9 mouse cellular contexts compared by ENCODE assay signal in the genomic region with DNA sequence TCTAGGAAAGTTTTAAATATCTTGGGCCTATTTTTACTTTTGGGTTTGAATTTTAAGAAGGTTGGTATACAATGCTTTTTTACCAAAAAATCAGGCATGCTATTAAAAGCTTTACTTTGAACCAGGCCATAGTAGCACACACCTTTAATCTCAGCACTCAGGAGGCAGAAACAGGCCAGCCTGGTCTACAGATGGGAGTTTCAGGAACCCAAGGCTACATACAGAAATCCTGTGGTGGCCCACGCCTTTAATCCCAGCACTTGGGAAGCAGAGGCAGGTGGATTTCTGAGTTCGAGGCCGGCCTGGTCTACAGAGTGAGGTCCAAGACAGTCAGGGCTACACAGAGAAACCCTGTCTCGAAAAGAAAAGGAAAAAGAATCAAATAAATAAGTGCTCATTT. TPM values are rescaled to one million over a fixed set of nuclear protein-coding genes. Genes with fewer than 3 reads are reported as not detected.
DNase-seq lines count a peak whose midpoint lies in the region; ATAC-seq and TF ChIP-seq lines count a peak whose summit lies in the region.
"Had no signal": no experiment of that assay in that cellular context is flagged by ENCODE, and none has a peak within 500 bp of the region (broad histone marks: within the 10 kb centered on the region; RNA-seq: fewer than 3 reads in every experiment).

No protein-coding gene starts in this region.

- no peak for TF ChIP-seq EP300 in stomach, postnatal 0 days (optimal IDR thresholded peaks at IDR 0.05)

- H3K4me1 ChIP-seq in spleen, adult 2 months (ENCODE audit: control insufficient read depth, insufficient read depth, insufficient read length), result peaks cover 7% of the 10 kb centered on the region; the same call in 1 of the 2 replicates
- H3K4me1 ChIP-seq in limb, embryonic 12.5 days (replicated peaks), result peaks cover 23% of the 10 kb centered on the region
- no peaks in the 10 kb centered on the region for H3K4me1 ChIP-seq in stomach, postnatal 0 days (replicated peaks; ENCODE audit: control insufficient read depth, insufficient read depth)

- DNase-seq in heart, adult 11 months, result peak; percentile 87
- no peak for DNase-seq in heart, postnatal 36 days
- DNase-seq in spleen, adult 2 months (ENCODE audit: low read depth in 1 of 2, low spot score in 2 of 2), result no peak
- no peak for DNase-seq in spleen, adult 12 weeks (ENCODE audit: low spot score)
- DNase-seq in stomach, postnatal 0 days (ENCODE audit: low spot score), result no peak
- no peak for DNase-seq in gastrocnemius, postnatal 36 days
- no peak for DNase-seq in frontal cortex, postnatal 25 days (ENCODE audit: low spot score in 2 of 2)
- DNase-seq: lung, postnatal 10 days had no signal

- H3K9ac ChIP-seq in limb, embryonic 12.5 days (replicated peaks), result no peak overlapping the region
- no peak overlapping the region for H3K9ac ChIP-seq in stomach, postnatal 0 days (ENCODE audit: low read length)

- 75% methylated on average over 4 of the region's 4 CpGs for whole genome bisulfite sequencing in spleen, adult 2 months
- WGBS in limb, embryonic 12.5 days, result 87% methylated on average over 4 of the region's 4 CpGs
- 61% methylated on average over 4 of the region's 4 CpGs for WGBS in stomach, postnatal 0 days

- no peak overlapping the region for H3K4me3 ChIP-seq in spleen, adult 2 months (ENCODE audit: extremely low read depth, insufficient read depth, insufficient read length)
- no peak overlapping the region for H3K4me3 ChIP-seq in limb, embryonic 12.5 days (replicated peaks)
- H3K4me3 ChIP-seq in stomach, postnatal 0 days (ENCODE audit: low read depth, low read length), result no peak overlapping the region

- H3K4me2 ChIP-seq in limb, embryonic 12.5 days, result peak overlapping the region; percentile 51; the same call in 1 of the 2 replicates
- no peak overlapping the region; the same call in 1 of the 2 replicates for H3K4me2 ChIP-seq in stomach, postnatal 0 days (replicated peaks; ENCODE audit: low read depth)

- ATAC-seq in limb, embryonic 12.5 days (ENCODE audit: insufficient number of reproducible peaks, insufficient read depth, low FRiP score, low TSS enrichment, low read depth), result no peak
- no peak for ATAC-seq in stomach, postnatal 0 days (ENCODE audit: low FRiP score, low TSS enrichment)

- no peaks in the 10 kb centered on the region for H3K9me3 ChIP-seq in limb, embryonic 12.5 days
- H3K9me3 ChIP-seq in stomach, postnatal 0 days (ENCODE audit: control insufficient read depth, low read length), result no peaks in the 10 kb centered on the region

- peak overlapping the region; percentile 8; the same call in 1 of the 2 replicates for H3K27ac ChIP-seq in spleen, adult 2 months (ENCODE audit: insufficient read depth, low read length)
- H3K27ac ChIP-seq in limb, embryonic 12.5 days, result peak overlapping the region; percentile 95
- peak overlapping the region; percentile 83; the same call in 1 of the 2 replicates for H3K27ac ChIP-seq in stomach, postnatal 0 days (replicated peaks)

- no peak for TF ChIP-seq POLR2A in spleen, adult 2 months (IDR thresholded peaks at IDR 0.05; ENCODE audit: low read depth, low read length)

- no peak for TF ChIP-seq CTCF in spleen, adult 2 months (IDR thresholded peaks at IDR 0.05; ENCODE audit: extremely low read depth, insufficient read depth, insufficient read length, insufficient replicate concordance)
- no peak for TF ChIP-seq CTCF in stomach, postnatal 0 days (IDR thresholded peaks at IDR 0.05; ENCODE audit: low read depth)

- intact Hi-C loops in heart, postnatal 36 days (cut with DNase I), result no loop called here
- intact Hi-C loops in gastrocnemius, postnatal 36 days (cut with DNase I), result loop anchor here (10.0 kb wide), 1 partner anchor 203 kb away; no protein-coding TSS in a partner anchor

- H3K27me3 ChIP-seq in spleen, adult 2 months (ENCODE audit: control insufficient read depth, insufficient read depth, low read length), result no peaks in the 10 kb centered on the region
- no peaks in the 10 kb centered on the region for H3K27me3 ChIP-seq in limb, embryonic 12.5 days
- H3K27me3 ChIP-seq in stomach, postnatal 0 days (ENCODE audit: control insufficient read depth, insufficient read depth, low read length), result no peaks in the 10 kb centered on the region

- H3K36me3 ChIP-seq in spleen, adult 2 months (ENCODE audit: control insufficient read depth, insufficient read depth, low read length), result no peaks in the 10 kb centered on the region
- H3K36me3 ChIP-seq in limb, embryonic 12.5 days, result no peaks in the 10 kb centered on the region
- H3K36me3 ChIP-seq in stomach, postnatal 0 days (ENCODE audit: control insufficient read depth, insufficient read depth, low read length), result no peaks in the 10 kb centered on the region

RNA-seq across cellular contexts. Expression of gene Hist2h3b, which starts 0.9 kb away (rescaled TPM):
- total RNA-seq in heart, postnatal 36 days (2021), result 10 to 100 TPM; 36.6 to 38.6 TPM
- 102 and 177 TPM in 2 replicates for polyA plus RNA-seq in spleen, adult 2 months (2012; rRNA removed)
- 95.3 and 139 TPM in 2 replicates for polyA plus RNA-seq in limb, embryonic 12.5 days (2016; fragmentation: Nextera tagmentation; extraction: Ambion mirVana)
- 16.4 and 34.4 TPM in 2 replicates for polyA plus RNA-seq in stomach, postnatal 0 days (2015; fragmentation: Nextera tagmentation; extraction: Ambion mirVana)
- total RNA-seq in gastrocnemius, postnatal 36 days (2021), result 10 to 100 TPM; 26.9 to 33.5 TPM

RNA-seq across cellular contexts. Expression of gene Hist2h2bb, which starts 2.0 kb away (rescaled TPM):
- total RNA-seq in heart, postnatal 36 days (2021), result 10 to 100 TPM; 51.8 to 59.2 TPM
- polyA plus RNA-seq in spleen, adult 2 months (2012; rRNA removed), result 14.7 and 15.9 TPM in 2 replicates
- polyA plus RNA-seq in limb, embryonic 12.5 days (2016; fragmentation: Nextera tagmentation; extraction: Ambion mirVana), result 21.4 and 34.9 TPM in 2 replicates
- polyA plus RNA-seq in stomach, postnatal 0 days (2015; fragmentation: Nextera tagmentation; extraction: Ambion mirVana), result 3.8 and 5.5 TPM in 2 replicates
- 10 to 100 TPM; 28.9 to 35.3 TPM for total RNA-seq in gastrocnemius, postnatal 36 days (2021)

RNA-seq across cellular contexts. Expression of gene Hist2h4, which starts 4.4 kb away (rescaled TPM):
- 10 to 100 TPM; 14.0 to 17.5 TPM for total RNA-seq in heart, postnatal 36 days (2021)
- 9.3 and 15.4 TPM in 2 replicates for polyA plus RNA-seq in spleen, adult 2 months (2012; rRNA removed)
- polyA plus RNA-seq in limb, embryonic 12.5 days (2016; fragmentation: Nextera tagmentation; extraction: Ambion mirVana), result 19.4 and 26.5 TPM in 2 replicates
- polyA plus RNA-seq in stomach, postnatal 0 days (2015; fragmentation: Nextera tagmentation; extraction: Ambion mirVana), result 5.4 and 9.8 TPM in 2 replicates
- total RNA-seq in gastrocnemius, postnatal 36 days (2021), result 1 to 10 TPM; 5.9 to 6.8 TPM

RNA-seq across cellular contexts. Expression of gene Hist2h3c1, which starts 21.1 kb away (rescaled TPM):
- not detected for total RNA-seq in heart, postnatal 36 days (2021)
- polyA plus RNA-seq in spleen, adult 2 months (2012; rRNA removed), result not detected in 2 replicates
- polyA plus RNA-seq in limb, embryonic 12.5 days (2016; fragmentation: Nextera tagmentation; extraction: Ambion mirVana), result 0.35 TPM in 1 of 2 replicates, not detected in the other
- polyA plus RNA-seq in stomach, postnatal 0 days (2015; fragmentation: Nextera tagmentation; extraction: Ambion mirVana), result 0.44 and 1.2 TPM in 2 replicates
- total RNA-seq in gastrocnemius, postnatal 36 days (2021), result not detected

RNA-seq across cellular contexts. Expression of gene Hist2h2aa1, which starts 22.2 kb away (rescaled TPM):
- 10 to 100 TPM in 1 of 2 experiments, 1 to 10 TPM in 1; 6.4 to 16.6 TPM for total RNA-seq in heart, postnatal 36 days (2021)
- 95.6 and 174 TPM in 2 replicates for polyA plus RNA-seq in spleen, adult 2 months (2012; rRNA removed)
- polyA plus RNA-seq in limb, embryonic 12.5 days (2016; fragmentation: Nextera tagmentation; extraction: Ambion mirVana), result 17.4 and 36.2 TPM in 2 replicates
- 81.4 and 98.7 TPM in 2 replicates for polyA plus RNA-seq in stomach, postnatal 0 days (2015; fragmentation: Nextera tagmentation; extraction: Ambion mirVana)
- total RNA-seq in gastrocnemius, postnatal 36 days (2021), result 1 to 10 TPM; 2.9 to 7.9 TPM

Comparison
In these comparisons a context has a peak if more than half of its experiments do, and no peak if none do; other contexts are left out.
1. H3K27ac ChIP-seq: peak in every context shown above with its lines; median percentile 95 in limb, embryonic 12.5 days; 83 in stomach, postnatal 0 days; 8 in spleen, adult 2 months.